Mouse (Mus musculus) Patski (cell line): ENCODE data around the gene Ppp1r12b. TPM values are rescaled to one million over a fixed set of nuclear protein-coding genes. Genes with fewer than 3 reads are reported as not detected.
"Not testable (repeated sequence)": the region's sequence is repeated elsewhere in the genome, so short reads cannot be mapped to it uniquely, and the experiment has no call there.

Experiments
- ATAC-seq: fragments of 100-300 bp; one replicate; pipeline ENCODE4 v1.8.0; 2021
- CTCF ChIA-PET: fragments of 350-600 bp; sonication (Branson Sonifier 250); formaldehyde crosslinking; loops from one replicate; lab custom pipeline; 2022; ENCODE audit warnings: inconsistent platforms; lab: Charles Lee
- POLR2A ChIA-PET: fragments of 350-600 bp; sonication (Branson Sonifier 250); formaldehyde crosslinking; loops from one replicate; lab custom pipeline; 2022; ENCODE audit warnings: antibody characterized with exemption, inconsistent platforms; lab: Charles Lee
- DNase-seq: peaks from one replicate; pipeline ENCODE4 v3.0.0-alpha.2; 2011; ENCODE audit warnings: low read depth, low spot score
- H3K27me3 ChIP-seq: fragments of 371-371 bp; one replicate; pipeline ENCODE4 v1.5.1; 2021
- CTCF ChIP-seq: fragments of 100-300 bp; IDR thresholded peaks from one replicate; pipeline ENCODE4 v1.5.1; 2021
- in situ Hi-C: fragments of 300-500 bp; cut with MboI; formaldehyde crosslinking; loops from 3 replicates; pipeline ENCODE4 v1.11.1; 2018; ENCODE audit warnings: low pct_unique_long_range_greater_than_20kb, mixed read lengths
- polyA plus RNA-seq: library from polyadenylated mRNA; unstranded; gene quantifications from one replicate; pipeline ENCODE4 v1.2.3, GENCODE M21; 2021

Ppp1r12b gene
- polyA plus RNA-seq, 1 experiment from 2014 or later, result 4.2 TPM

- in situ Hi-C loops, result no loop called here
- no peak for ATAC-seq
- ChIA-PET POLR2A (no interaction called here), CTCF (interaction anchor here (0.9 to 1.9 kb wide), 20 partner anchors 8 to 485 kb away, joined by 3 to 6 read pairs (median 3); no protein-coding TSS in a partner anchor)
- TF ChIP-seq CTCF, result peak; percentile 72
- H3K27me3 ChIP-seq, result no peaks in the 10 kb centered on the region
- DNase-seq, result no peak
These were observed 101.3 kb downstream of the Ppp1r12b start for GRCm38 (mm10) chr1:134854325-134854982.

GRCm38 (mm10) chr1:134852797-134853196 is 102.9 kb downstream of the Ppp1r12b start:
- no peak for ATAC-seq
- H3K27me3 ChIP-seq, result no peaks in the 10 kb centered on the region
- POLR2A ChIA-PET, result no interaction called here
- in situ Hi-C loops, result no loop called here
- CTCF ChIA-PET, result interaction anchor here (1.2 to 1.8 kb wide), 3 partner anchors 9 to 18 kb away, joined by 3 to 4 read pairs (median 4); no protein-coding TSS in a partner anchor
- no peak for TF ChIP-seq CTCF
- DNase-seq, result no peak

GRCm38 (mm10) chr1:134851211-134851610 is 104.5 kb downstream of the Ppp1r12b start:
- no peak for DNase-seq
- no peak for TF ChIP-seq CTCF
- in situ Hi-C loops, result no loop called here
- ATAC-seq, result no peak
- H3K27me3 ChIP-seq, result no peaks in the 10 kb centered on the region
- POLR2A ChIA-PET, result no interaction called here
- CTCF ChIA-PET, result interaction anchor here (1.1 to 1.8 kb wide), 3 partner anchors 8 to 105 kb away, joined by 3 to 4 read pairs (median 3); no protein-coding TSS in a partner anchor

- no peaks in the 10 kb centered on the region for H3K27me3 ChIP-seq
- TF ChIP-seq CTCF, result no peak
- no peak for ATAC-seq
These were observed 105.4 kb downstream of the Ppp1r12b start for GRCm38 (mm10) chr1:134850361-134850760.

GRCm38 (mm10) chr1:134847851-134848250 is 107.9 kb downstream of the Ppp1r12b start:
- DNase-seq (no peak), ATAC-seq (no peak)
- POLR2A ChIA-PET, result no interaction called here
- CTCF ChIA-PET, result no interaction called here
- TF ChIP-seq CTCF, result no peak
- H3K27me3 ChIP-seq, result no peaks in the 10 kb centered on the region
- in situ Hi-C loops, result no loop called here

More at GRCm38 (mm10) chr1:134850361-134850760, 105.4 kb downstream of the Ppp1r12b start:
- ChIA-PET POLR2A (no interaction called here), CTCF (no interaction called here)
- no peak for DNase-seq
- in situ Hi-C loops, result no loop called here

GRCm38 (mm10) chr1:134846295-134846988 is 109.3 kb downstream of the Ppp1r12b start:
- no peak for TF ChIP-seq CTCF
- no peak for ATAC-seq
- no peaks in the 10 kb centered on the region for H3K27me3 ChIP-seq
- in situ Hi-C loops, result no loop called here
- POLR2A ChIA-PET, result no interaction called here
- CTCF ChIA-PET, result interaction anchor here (1.0 to 1.4 kb wide), 3 partner anchors 8 to 101 kb away, joined by 3 to 6 read pairs (median 3); no protein-coding TSS in a partner anchor
- DNase-seq, result no peak

GRCm38 (mm10) chr1:134843369-134843768 is 112.4 kb downstream of the Ppp1r12b start:
- H3K27me3 ChIP-seq, result no peaks in the 10 kb centered on the region
- TF ChIP-seq CTCF, result no peak
- ChIA-PET CTCF (interaction anchor here (1.1 to 1.4 kb wide), 3 partner anchors 9 to 14 kb away, joined by 3 to 6 read pairs (median 4); no protein-coding TSS in a partner anchor), POLR2A (interaction anchor here (0.8 kb wide), 1 partner anchor 12 kb away, joined by 3 read pairs; no protein-coding TSS in a partner anchor)
- ATAC-seq, result no peak
- DNase-seq, result no peak
- in situ Hi-C loops, result no loop called here

- ATAC-seq, result no peak
- in situ Hi-C loops, result loop anchor here (5.0 kb wide), 2 partner anchors 95 to 195 kb away; no protein-coding TSS in a partner anchor
- CTCF ChIA-PET, result interaction anchor here (1.5 to 2.0 kb wide), 2 partner anchors 91 to 198 kb away, joined by 5 read pairs; no protein-coding TSS in a partner anchor
These were observed 118.7 kb downstream of the Ppp1r12b start for GRCm38 (mm10) chr1:134836909-134837480.

GRCm38 (mm10) chr1:134830881-134831280 is 124.9 kb downstream of the Ppp1r12b start:
- ChIA-PET CTCF (interaction anchor here (1.7 to 3.7 kb wide), 2 partner anchors 86 to 192 kb away, joined by 10 to 24 read pairs; no protein-coding TSS in a partner anchor), POLR2A (interaction anchor here (0.9 to 1.1 kb wide), 2 partner anchors 13 to 181 kb away, joined by 3 read pairs; no protein-coding TSS in a partner anchor)
- ATAC-seq, in situ Hi-C loops, DNase-seq, H3K27me3 ChIP-seq: not testable (repeated sequence)

More at GRCm38 (mm10) chr1:134836909-134837480, 118.7 kb downstream of the Ppp1r12b start:
- TF ChIP-seq CTCF, result no peak
- DNase-seq, result no peak
- POLR2A ChIA-PET, result no interaction called here
- H3K27me3 ChIP-seq, result no peaks in the 10 kb centered on the region

- TF ChIP-seq CTCF, result peak; percentile 70
- in situ Hi-C loops, result no loop called here
- CTCF ChIA-PET, result interaction anchor here (0.8 to 3.7 kb wide), 11 partner anchors 14 to 191 kb away, joined by 3 to 24 read pairs (median 4); no protein-coding TSS in a partner anchor
- POLR2A ChIA-PET, result interaction anchor here (1.1 kb wide), 1 partner anchor 180 kb away, joined by 3 read pairs; no protein-coding TSS in a partner anchor
- ATAC-seq, result no peak
- no peak for DNase-seq
- H3K27me3 ChIP-seq, result no peaks in the 10 kb centered on the region
These were observed 126.1 kb downstream of the Ppp1r12b start for GRCm38 (mm10) chr1:134829635-134830034.
